Mouse (Mus musculus) lung, postnatal 0 days (tissue): ENCODE data around the gene Abcc8. TPM values are rescaled to one million over a fixed set of nuclear protein-coding genes. Genes with fewer than 3 reads are reported as not detected.

ENCODE experiments used
- ATAC-seq: fragments of 200-750 bp; cut with Nextera tagmentation; 2 replicates; pipeline ENCODE4 v1.8.0; 2017; ENCODE audit warnings: moderate library complexity
- DNase-seq: peaks from one replicate; pipeline ENCODE4 v3.0.0-alpha.2; 2016; ENCODE audit warnings: low spot score
- H3K27ac ChIP-seq: fragments of 300-500 bp; sonication (generic); 2 replicates; pipeline ENCODE4 v1.5.1; 2014; ENCODE audit warnings: antibody characterized with exemption, mild to moderate bottlenecking, low read length, mixed read lengths
- H3K27me3 ChIP-seq: fragments of 300-500 bp; sonication (generic); replicated peaks from 2 replicates; pipeline ENCODE4 v1.6.1; 2014; ENCODE audit warnings: low read length, mixed read lengths; ENCODE audit not compliant: insufficient read depth
- H3K36me3 ChIP-seq: fragments of 300-500 bp; sonication (generic); 2 replicates; pipeline ENCODE4 v1.6.1; 2014; ENCODE audit warnings: low read length, mixed read lengths; ENCODE audit not compliant: insufficient read depth
- H3K4me1 ChIP-seq: fragments of 300-500 bp; sonication (generic); 2 replicates; pipeline ENCODE4 v1.6.1; 2014; ENCODE audit warnings: antibody characterized with exemption, low read depth, low read length, mixed read lengths; ENCODE audit not compliant: insufficient read depth
- H3K4me2 ChIP-seq: fragments of 300-500 bp; sonication (generic); replicated peaks from 2 replicates; pipeline ENCODE4 v1.6.1; 2014; ENCODE audit warnings: low read depth, mild to moderate bottlenecking, low read length, moderate library complexity, mixed read lengths
- H3K4me3 ChIP-seq: fragments of 300-500 bp; sonication (generic); 2 replicates; pipeline ENCODE4 v1.5.1; 2014; ENCODE audit warnings: low read depth, low read length
- H3K9ac ChIP-seq: fragments of 300-500 bp; sonication (generic); replicated peaks from 2 replicates; pipeline ENCODE4 v1.6.1; 2014; ENCODE audit warnings: low read depth, mild to moderate bottlenecking
- H3K9me3 ChIP-seq: fragments of 300-500 bp; sonication (generic); 2 replicates; pipeline ENCODE4 v1.6.1; 2016; ENCODE audit warnings: low read length, mixed read lengths
- CTCF ChIP-seq: IDR thresholded peaks from 2 replicates; pipeline ENCODE4 v1.5.1; 2016; ENCODE audit warnings: antibody characterized with exemption, mild to moderate bottlenecking
- EP300 ChIP-seq: IDR thresholded peaks from 2 replicates; pipeline ENCODE4 v1.6.1; 2016; ENCODE audit warnings: antibody characterized with exemption, mild to moderate bottlenecking, control low read depth
- WGBS: fragments of 180-500 bp; shearing (Covaris S2); extraction: QIAGEN DNeasy Blood & Tissue Kit; methylation state at CpG from one replicate; pipeline ENCODE4 v1.1.7; 2014; 5-methylcytosine and 5-hydroxymethylcytosine counted together
- polyA plus RNA-seq: library from polyadenylated mRNA; unstranded; fragments of >200 nt; fragmentation: Nextera tagmentation; extraction: Ambion mirVana; gene quantifications from 2 replicates; pipeline ENCODE4 v1.2.1, GENCODE M21; 2015

Abcc8 gene
- polyA plus RNA-seq, 1 experiment from 2014 or later, result 1.1 TPM

DNA sequence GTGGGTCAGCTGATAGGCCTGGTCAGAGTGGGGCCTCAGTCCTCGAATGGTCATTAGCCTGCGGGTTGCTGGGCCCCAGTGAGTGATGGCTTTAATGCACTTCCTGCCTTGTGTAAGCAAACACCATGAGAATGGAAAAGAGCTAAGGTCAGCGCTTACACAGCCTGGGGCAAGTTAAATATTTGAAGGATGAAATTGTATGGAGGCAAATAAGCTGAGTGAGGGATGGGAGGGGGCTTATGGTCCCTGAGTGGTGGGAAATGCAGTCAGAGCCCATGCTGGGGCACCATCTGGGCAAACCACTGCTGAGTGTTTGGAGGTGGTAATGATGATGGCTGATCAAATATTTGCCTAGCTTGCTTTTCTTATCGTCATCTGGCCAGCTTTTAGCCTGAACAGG, 56.9 kb downstream of the Abcc8 start:
- H3K4me2 ChIP-seq, result no peak overlapping the region
- H3K9ac ChIP-seq, result no peak overlapping the region
- H3K27ac ChIP-seq, result no peak overlapping the region
- 13% methylated on average over 4 of the region's 4 CpGs for WGBS
- no peaks in the 10 kb centered on the region for H3K27me3 ChIP-seq
- no peaks in the 10 kb centered on the region for H3K9me3 ChIP-seq
- no peaks in the 10 kb centered on the region for H3K36me3 ChIP-seq
- peak; percentile 26 for DNase-seq
- TF ChIP-seq CTCF (no peak), EP300 (no peak)
- ATAC-seq, result peak; percentile 60
- no peaks in the 10 kb centered on the region for H3K4me1 ChIP-seq
- H3K4me3 ChIP-seq, result no peak overlapping the region

DNA sequence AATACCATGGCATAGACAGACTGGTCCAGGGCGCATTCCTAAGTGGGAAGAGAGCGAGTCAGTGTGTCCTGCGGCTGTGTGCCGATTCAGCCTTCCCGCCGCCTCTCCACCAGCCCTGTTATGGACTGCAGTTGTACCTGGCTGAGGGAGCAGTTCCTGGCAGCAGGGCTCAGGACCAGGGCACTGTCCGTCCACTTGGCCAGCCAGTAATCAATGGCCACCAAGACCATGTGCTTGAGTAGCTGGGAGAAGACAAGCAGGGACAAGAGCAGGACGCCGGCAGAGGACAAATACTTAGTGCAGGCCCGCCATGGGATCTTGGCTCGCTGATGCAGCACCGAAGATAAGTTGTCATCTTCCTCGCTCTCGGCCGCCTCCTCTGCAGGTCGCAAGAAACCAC, 62.8 kb downstream of the Abcc8 start:
- no peaks in the 10 kb centered on the region for H3K9me3 ChIP-seq
- H3K9ac ChIP-seq, result no peak overlapping the region
- no peaks in the 10 kb centered on the region for H3K4me1 ChIP-seq
- no peak for TF ChIP-seq CTCF
- no peak for TF ChIP-seq EP300
- WGBS, result 92% methylated on average over 16 of the region's 16 CpGs
- ATAC-seq (no peak), DNase-seq (no peak)
- H3K4me2 ChIP-seq, result no peak overlapping the region
- H3K36me3 ChIP-seq, result no peaks in the 10 kb centered on the region
- no peak overlapping the region for H3K27ac ChIP-seq
- H3K4me3 ChIP-seq, result no peak overlapping the region
- no peaks in the 10 kb centered on the region for H3K27me3 ChIP-seq

DNA sequence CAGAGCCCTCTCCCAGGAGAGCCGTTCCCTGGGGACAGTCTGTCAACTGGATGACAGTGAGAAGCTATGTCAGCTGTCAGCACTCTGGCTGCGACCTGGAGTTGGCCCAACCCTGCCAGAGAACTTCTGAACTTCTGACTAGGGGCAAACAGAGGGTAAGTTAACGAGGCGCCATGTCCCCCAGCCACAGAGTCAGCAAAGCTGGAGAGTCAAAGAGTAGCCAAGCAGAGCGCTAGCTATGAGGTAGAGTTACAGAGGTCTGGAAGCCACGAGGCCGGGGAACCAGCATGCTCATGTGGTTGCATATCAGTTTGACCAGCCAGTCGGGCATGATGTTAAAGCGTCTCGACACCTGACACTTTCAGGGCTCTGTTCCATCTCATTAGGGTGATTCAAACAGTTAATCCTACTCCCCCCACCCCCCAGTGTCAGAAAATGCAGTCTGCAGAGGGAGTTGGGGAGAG, 63.7 kb downstream of the Abcc8 start:
- WGBS, result 32% methylated on average over 10 of the region's 10 CpGs
- H3K4me1 ChIP-seq, result no peaks in the 10 kb centered on the region
- DNase-seq, result no peak
- no peaks in the 10 kb centered on the region for H3K9me3 ChIP-seq
- TF ChIP-seq EP300, result no peak
- TF ChIP-seq CTCF, result no peak
- H3K27ac ChIP-seq, result no peak overlapping the region
- no peak overlapping the region for H3K4me2 ChIP-seq
- no peak; the same call in 1 of the 2 replicates for ATAC-seq
- no peak overlapping the region for H3K9ac ChIP-seq
- H3K4me3 ChIP-seq, result no peak overlapping the region
- H3K27me3 ChIP-seq, result no peaks in the 10 kb centered on the region
- H3K36me3 ChIP-seq, result no peaks in the 10 kb centered on the region

DNA sequence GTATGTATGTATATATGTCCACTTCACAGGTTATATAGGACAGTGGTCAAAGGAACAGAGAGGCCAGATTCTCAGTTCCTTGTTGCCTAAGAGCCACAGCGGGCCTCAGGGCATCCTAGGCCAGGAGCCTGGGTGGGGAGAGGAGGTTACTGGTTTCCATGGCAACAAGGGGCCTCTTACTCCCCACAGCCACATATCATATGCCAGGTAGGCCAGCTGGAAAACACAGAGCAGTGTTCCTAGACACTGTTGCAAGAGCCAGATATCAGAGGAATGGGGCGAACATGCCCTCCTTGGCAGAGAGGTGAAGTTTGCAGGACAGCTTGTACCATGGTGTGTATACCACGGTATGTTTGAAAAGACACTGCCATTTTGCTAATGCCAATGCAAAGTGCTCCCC, 66.4 kb downstream of the Abcc8 start:
- WGBS, result 56% methylated on average over 3 of the region's 3 CpGs
- Histone ChIP-seq H3K4me2 (no peak overlapping the region), H3K4me3 (no peak overlapping the region), H3K36me3 (no peaks in the 10 kb centered on the region), H3K4me1 (no peaks in the 10 kb centered on the region), H3K9ac (no peak overlapping the region), H3K27ac (no peak overlapping the region), H3K9me3 (no peaks in the 10 kb centered on the region), H3K27me3 (no peaks in the 10 kb centered on the region)
- DNase-seq (no peak), ATAC-seq (no peak)
- TF ChIP-seq CTCF, result no peak

DNA sequence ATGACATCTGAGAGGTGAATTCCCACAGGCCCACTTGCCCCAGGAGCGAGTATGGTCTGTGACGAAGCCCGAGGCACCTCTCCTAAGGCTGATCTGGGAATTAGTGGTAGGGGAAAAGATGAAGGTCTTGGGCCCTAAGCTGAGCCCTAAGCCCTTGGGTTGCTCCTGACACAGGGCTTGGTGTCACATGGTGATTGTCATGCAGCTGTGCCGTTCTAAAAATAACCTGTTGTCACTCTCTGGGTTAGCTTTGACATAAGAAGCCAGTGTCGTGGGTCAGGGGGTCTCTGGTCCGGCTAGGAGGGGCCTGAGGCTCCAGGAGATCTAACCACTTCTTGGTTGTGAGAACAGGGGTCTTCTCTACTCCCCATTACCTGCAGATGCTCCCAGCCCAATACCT, 67.9 kb downstream of the Abcc8 start:
- ATAC-seq (no peak), DNase-seq (no peak)
- H3K4me1 ChIP-seq, result no peaks in the 10 kb centered on the region
- TF ChIP-seq CTCF, result no peak
- no peak for TF ChIP-seq EP300
- no peak overlapping the region for H3K4me3 ChIP-seq
- 58% methylated on average over 6 of the region's 6 CpGs for WGBS
- no peaks in the 10 kb centered on the region for H3K9me3 ChIP-seq
- H3K4me2 ChIP-seq, result no peak overlapping the region
- no peaks in the 10 kb centered on the region for H3K27me3 ChIP-seq
- H3K36me3 ChIP-seq, result no peaks in the 10 kb centered on the region
- H3K27ac ChIP-seq, result no peak overlapping the region
- no peak overlapping the region for H3K9ac ChIP-seq

DNA sequence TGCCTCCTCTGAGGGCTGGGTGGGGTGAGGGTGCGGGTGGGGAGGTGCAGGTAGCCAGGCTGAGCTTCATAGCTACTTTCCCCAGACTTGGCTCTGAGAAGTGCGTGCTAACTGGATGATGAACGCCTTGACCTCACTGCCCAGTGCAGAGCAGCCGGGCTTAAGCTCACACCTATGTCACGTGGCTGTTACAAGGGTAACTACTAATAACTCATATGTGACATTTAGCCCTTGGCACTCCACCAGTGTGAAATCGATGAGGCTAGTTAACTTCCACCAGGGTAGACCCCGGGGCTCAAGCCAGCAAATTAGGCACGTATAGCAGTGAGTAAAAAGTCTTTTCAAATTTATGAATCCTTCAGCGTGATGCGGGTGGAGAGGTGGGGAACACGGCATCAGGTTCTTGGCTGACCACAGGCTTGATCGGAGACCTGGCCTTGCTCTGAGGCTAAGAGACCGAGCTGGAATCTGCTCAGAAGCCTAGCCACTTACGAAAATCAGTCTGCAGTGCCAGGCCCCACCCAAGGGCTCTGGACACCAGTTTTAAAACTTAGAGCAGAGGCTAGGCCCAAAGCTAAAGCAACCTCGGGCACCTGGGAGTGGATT, 68.5 kb downstream of the Abcc8 start:
- Histone ChIP-seq H3K27ac (no peak overlapping the region), H3K9me3 (no peaks in the 10 kb centered on the region), H3K4me3 (no peak overlapping the region), H3K9ac (no peak overlapping the region), H3K4me2 (no peak overlapping the region), H3K27me3 (no peaks in the 10 kb centered on the region), H3K4me1 (no peaks in the 10 kb centered on the region), H3K36me3 (no peaks in the 10 kb centered on the region)
- ATAC-seq (no peak), DNase-seq (no peak)
- WGBS, result 67% methylated on average over 15 of the region's 15 CpGs
- no peak for TF ChIP-seq EP300

DNA sequence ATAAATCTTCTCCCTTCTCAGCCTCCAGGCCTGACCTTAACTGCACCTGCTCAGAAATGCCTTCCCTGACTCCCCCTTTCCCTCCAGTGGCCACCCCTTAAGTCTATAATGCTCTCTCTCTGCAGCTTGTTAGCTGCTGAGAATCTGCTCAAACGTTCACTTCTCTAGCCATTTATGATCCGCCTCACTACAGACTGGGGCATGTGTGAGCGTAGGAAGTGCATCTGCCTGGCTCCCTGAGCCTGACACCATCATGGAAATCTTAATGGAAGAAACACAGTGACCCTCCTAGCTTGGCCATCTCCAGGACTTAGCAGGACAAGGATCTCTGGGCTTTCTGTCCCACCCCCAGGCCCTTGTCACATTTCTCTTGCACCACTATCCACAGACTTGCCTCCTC, 69.8 kb downstream of the Abcc8 start:
- no peak for TF ChIP-seq CTCF
- no peak for TF ChIP-seq EP300
- no peak overlapping the region for H3K4me2 ChIP-seq
- no peaks in the 10 kb centered on the region for H3K36me3 ChIP-seq
- no peak for ATAC-seq
- no peak overlapping the region for H3K4me3 ChIP-seq
- no peak overlapping the region for H3K9ac ChIP-seq
- no peaks in the 10 kb centered on the region for H3K9me3 ChIP-seq
- no peaks in the 10 kb centered on the region for H3K4me1 ChIP-seq
- no peak for DNase-seq
- H3K27ac ChIP-seq, result no peak overlapping the region
- WGBS, result 70% methylated on average over 3 of the region's 3 CpGs
- no peaks in the 10 kb centered on the region for H3K27me3 ChIP-seq
